Mouse (Mus musculus) embryonic facial prominence, embryonic 11.5 days (tissue): Measurements from ENCODE around the gene Vmn2r104. TPM values are rescaled to one million over a fixed set of nuclear protein-coding genes. Genes with fewer than 3 reads are reported as not detected.

Source experiments
- ATAC-seq: fragments of 200-750 bp; cut with Nextera tagmentation; replicated peaks from 2 replicates; pipeline ENCODE4 v1.8.0; 2017; ENCODE audit warnings: low read depth; ENCODE audit not compliant: insufficient number of reproducible peaks, low FRiP score, low TSS enrichment
- DNase-seq: peaks from one replicate; pipeline ENCODE4 v3.0.0-alpha.2; 2015; ENCODE audit warnings: low spot score
- H3K27ac ChIP-seq: fragments of 300-500 bp; sonication (generic); replicated peaks from 2 replicates; pipeline ENCODE4 v1.5.1; 2014; ENCODE audit warnings: mild to moderate bottlenecking, low read depth, low read length, control low read depth
- H3K27me3 ChIP-seq: fragments of 300-500 bp; sonication (generic); 2 replicates; pipeline ENCODE4 v1.6.1; 2014; ENCODE audit warnings: mild to moderate bottlenecking, low read length, moderate library complexity, mixed read lengths; ENCODE audit not compliant: control insufficient read depth, insufficient read depth
- H3K36me3 ChIP-seq: fragments of 300-500 bp; sonication (generic); replicated peaks from 2 replicates; pipeline ENCODE4 v1.6.1; 2014; ENCODE audit warnings: low read depth, mild to moderate bottlenecking, low read length, moderate library complexity, mixed read lengths; ENCODE audit not compliant: control insufficient read depth, insufficient read depth
- H3K4me1 ChIP-seq: fragments of 300-500 bp; sonication (generic); 2 replicates; pipeline ENCODE4 v1.6.1; 2014; ENCODE audit warnings: low read length, mixed read lengths; ENCODE audit not compliant: control insufficient read depth, insufficient read depth
- H3K4me2 ChIP-seq: fragments of 300-500 bp; sonication (generic); 2 replicates; pipeline ENCODE4 v1.6.1; 2014; ENCODE audit warnings: low read depth, mild to moderate bottlenecking, control low read depth, low read length, moderate library complexity
- H3K4me3 ChIP-seq: fragments of 300-500 bp; sonication (generic); 2 replicates; pipeline ENCODE4 v1.5.1; 2014; ENCODE audit warnings: low read depth, low read length, control low read depth
- H3K9ac ChIP-seq: fragments of 300-500 bp; sonication (generic); replicated peaks from 2 replicates; pipeline ENCODE4 v1.6.1; 2014; ENCODE audit warnings: mild to moderate bottlenecking, control low read depth, low read length
- H3K9me3 ChIP-seq: fragments of 300-500 bp; sonication (generic); replicated peaks from 2 replicates; pipeline ENCODE4 v1.6.1; 2016; ENCODE audit warnings: mild to moderate bottlenecking, low read length, inconsistent platforms, mixed read lengths; ENCODE audit not compliant: control insufficient read depth
- WGBS: fragments of 180-500 bp; shearing (Covaris S2); extraction: QIAGEN DNeasy Blood & Tissue Kit; methylation state at CpG from one replicate; pipeline ENCODE4 v1.1.7; 2014; 5-methylcytosine and 5-hydroxymethylcytosine counted together
- polyA plus RNA-seq: library from polyadenylated mRNA; unstranded; fragments of >200 nt; fragmentation: Nextera tagmentation; extraction: Ambion mirVana; gene quantifications from 2 replicates; pipeline ENCODE4 v1.2.1, GENCODE M21; 2014

Gene Vmn2r104
- not detected in 2 replicates for polyA plus RNA-seq

GRCm38 (mm10) chr17:20048236-20048635 is at the start of gene Vmn2r104:
Gene Vmn2r104, minus strand, starts transcription at chr17:20048336.
- H3K27ac ChIP-seq, result no peak within 1 kb of the TSS
- H3K4me1 ChIP-seq, result no peaks in the 10 kb centered on the region
- 88% methylated on average over 1 of the region's 1 CpGs for WGBS
- DNase-seq (no peak), ATAC-seq (no peak)
- peaks cover 16% of the 10 kb centered on the region for H3K9me3 ChIP-seq
- no peak within 1 kb of the TSS for H3K9ac ChIP-seq
- no peaks in the 10 kb centered on the region for H3K27me3 ChIP-seq
- H3K4me3 ChIP-seq, result no peak within 1 kb of the TSS
- no peaks in the 10 kb centered on the region for H3K36me3 ChIP-seq
- H3K4me2 ChIP-seq, result no peak within 1 kb of the TSS

GRCm38 (mm10) chr17:20074090-20074489 is 26.0 kb upstream of the Vmn2r104 start:
- no peak overlapping the region for H3K4me3 ChIP-seq
- H3K9ac ChIP-seq, result no peak overlapping the region
- H3K9me3 ChIP-seq, result no peaks in the 10 kb centered on the region
- no peaks in the 10 kb centered on the region for H3K27me3 ChIP-seq
- H3K4me1 ChIP-seq, result no peaks in the 10 kb centered on the region
- DNase-seq, result no peak
- WGBS, result 80% methylated on average over 6 of the region's 6 CpGs
- H3K36me3 ChIP-seq, result no peaks in the 10 kb centered on the region
- ATAC-seq, result no peak
- no peak overlapping the region for H3K27ac ChIP-seq
- H3K4me2 ChIP-seq, result no peak overlapping the region

- H3K9me3 ChIP-seq, result no peaks in the 10 kb centered on the region
- no peak overlapping the region for H3K9ac ChIP-seq
- no peaks in the 10 kb centered on the region for H3K36me3 ChIP-seq
- H3K27ac ChIP-seq, result no peak overlapping the region
- H3K4me3 ChIP-seq, result no peak overlapping the region
- no peak overlapping the region for H3K4me2 ChIP-seq
- H3K27me3 ChIP-seq, result no peaks in the 10 kb centered on the region
- no peak for ATAC-seq
- 90% methylated on average over 4 of the region's 4 CpGs for WGBS
- no peak for DNase-seq
- H3K4me1 ChIP-seq, result no peaks in the 10 kb centered on the region
Observed at GRCm38 (mm10) chr17:20071656-20072396, 23.7 kb upstream of the Vmn2r104 start.

Other genes starting within 250 kb of the Vmn2r104 start
- gene Fpr-rs7, start 65.9 kb upstream of the Vmn2r104 start, polyA plus RNA-seq, result not detected in 2 replicates
- not detected in 2 replicates for gene Fpr-rs6, start 134.8 kb upstream of the Vmn2r104 start, polyA plus RNA-seq
- gene Vmn2r105, start 186.7 kb upstream of the Vmn2r104 start, polyA plus RNA-seq, result not detected in 2 replicates
- not detected in 2 replicates for gene Vmn2r106, start 237.2 kb upstream of the Vmn2r104 start, polyA plus RNA-seq